Mouse (Mus musculus) kidney, adult 2 months (tissue): Measurements from ENCODE around the gene Dgkh.

Experiments used
- CTCF ChIP-seq: fragments of 200-500 bp; conservative IDR thresholded peaks from 2 replicates; pipeline ENCODE4 v1.5.1; 2011; ENCODE audit warnings: low read depth, mild to moderate bottlenecking, control low read depth, low read length, moderate library complexity, mixed read lengths; ENCODE audit not compliant: insufficient read depth, insufficient read length
- POLR2A ChIP-seq: fragments of 200-500 bp; IDR thresholded peaks from one replicate; pipeline ENCODE4 v1.6.1; 2011; ENCODE audit warnings: low read depth, low read length, control low read depth

GRCm38 (mm10) chr14:78699634-78700033, 32.9 kb downstream of the Dgkh start:
- TF ChIP-seq CTCF (no peak), POLR2A (no peak)
